Mouse (Mus musculus): Measurements from ENCODE around the gene Slc8b1. TPM values are rescaled to one million over a fixed set of nuclear protein-coding genes. Genes with fewer than 3 reads are reported as not detected.
A peak's percentile ranks its signal among the peaks of the same experiment; 100 is the strongest.

Slc8b1 gene
- 20.5 and 34.5 TPM in 2 replicates for total RNA-seq (2012; rRNA removed)

GRCm38 (mm10) chr5:120510982-120511642 lies at the start of gene Slc8b1:
Gene Slc8b1, plus strand, starts transcription at chr5:120511168.
- Histone ChIP-seq H3K9ac (ENCODE audit: insufficient read depth, low read depth, low read length, poor library complexity, severe bottlenecking) (peak within 1 kb of the TSS; percentile 71), H3K36me3 (ENCODE audit: control insufficient read depth, insufficient read depth, low read length, poor library complexity, severe bottlenecking) (no peaks in the 10 kb centered on the region; the same call in 1 of the 2 replicates), H3K4me3 (ENCODE audit: insufficient read depth in 1 of 2, low read depth in 1 of 2, low read length in 2 of 2, poor library complexity in 1 of 2, severe bottlenecking in 1 of 2) (peak within 1 kb of the TSS; percentile 71 to 79), H3K9me3 (ENCODE audit: control insufficient read depth, insufficient read depth, low read depth, low read length) (no peaks in the 10 kb centered on the region), H3K4me1 (ENCODE audit: control insufficient read depth in 2 of 2, insufficient read depth in 2 of 2, low read length in 2 of 2, poor library complexity in 1 of 2) (peaks cover 21 to 25% of the 10 kb centered on the region in 2 experiments), H3K27ac (ENCODE audit: insufficient read depth, low read depth, low read length, poor library complexity, severe bottlenecking) (no peak within 1 kb of the TSS)
- no peak for TF ChIP-seq MAFK (IDR thresholded peaks at IDR 0.05; ENCODE audit: insufficient read depth, low read depth, low read length)
- TF ChIP-seq ZNF384 (IDR thresholded peaks at IDR 0.05; ENCODE audit: low read depth, low read length) = no peak
- TF ChIP-seq CHD2 (IDR thresholded peaks at IDR 0.05; ENCODE audit: low read depth, low read length) = no peak
- no peak for TF ChIP-seq ZC3H11A (IDR thresholded peaks at IDR 0.05; ENCODE audit: borderline replicate concordance, low read depth, low read length)
- no peak for TF ChIP-seq HCFC1 (IDR thresholded peaks at IDR 0.05; ENCODE audit: borderline replicate concordance, insufficient read depth, low read length)
- DNase-seq (ENCODE audit: low read depth, low spot score) = peak; percentile 92
- in situ Hi-C loops (cut with MboI; ENCODE audit: low sequenced_read_pairs in 2 of 2, unreplicated experiment in 2 of 2) = no loop called here

- in situ Hi-C loops (cut with MboI; ENCODE audit: low sequenced_read_pairs in 2 of 2, unreplicated experiment in 2 of 2) = no loop called here
- Histone ChIP-seq H3K4me3 (ENCODE audit: insufficient read depth in 1 of 2, low read depth in 1 of 2, low read length in 2 of 2, poor library complexity in 1 of 2, severe bottlenecking in 1 of 2) (no peak overlapping the region), H3K9ac (ENCODE audit: insufficient read depth, low read depth, low read length, poor library complexity, severe bottlenecking) (no peak overlapping the region), H3K4me1 (ENCODE audit: control insufficient read depth in 2 of 2, insufficient read depth in 2 of 2, low read length in 2 of 2, poor library complexity in 1 of 2) (peaks cover 0 to 9% of the 10 kb centered on the region in 2 experiments; a peak in 2 of 4 replicates), H3K36me3 (ENCODE audit: control insufficient read depth, insufficient read depth, low read length, poor library complexity, severe bottlenecking) (no peaks in the 10 kb centered on the region), H3K9me3 (ENCODE audit: control insufficient read depth, insufficient read depth, low read depth, low read length) (no peaks in the 10 kb centered on the region), H3K27ac (ENCODE audit: insufficient read depth, low read depth, low read length, poor library complexity, severe bottlenecking) (no peak overlapping the region; the same call in 1 of the 2 replicates)
- no peak for TF ChIP-seq HCFC1 (IDR thresholded peaks at IDR 0.05; ENCODE audit: borderline replicate concordance, insufficient read depth, low read length)
- no peak for TF ChIP-seq ZC3H11A (IDR thresholded peaks at IDR 0.05; ENCODE audit: borderline replicate concordance, low read depth, low read length)
- no peak for TF ChIP-seq MAFK (IDR thresholded peaks at IDR 0.05; ENCODE audit: insufficient read depth, low read depth, low read length)
- no peak for TF ChIP-seq ZNF384 (IDR thresholded peaks at IDR 0.05; ENCODE audit: low read depth, low read length)
- TF ChIP-seq CHD2 (IDR thresholded peaks at IDR 0.05; ENCODE audit: low read depth, low read length) = no peak
- no peak for DNase-seq (ENCODE audit: low read depth, low spot score)
Observed at GRCm38 (mm10) chr5:120461902-120462301, 49.1 kb upstream of the Slc8b1 start.

GRCm38 (mm10) chr5:120464321-120464720 lies 46.6 kb upstream of the Slc8b1 start:
- Histone ChIP-seq H3K9ac (ENCODE audit: insufficient read depth, low read depth, low read length, poor library complexity, severe bottlenecking) (no peak overlapping the region), H3K36me3 (ENCODE audit: control insufficient read depth, insufficient read depth, low read length, poor library complexity, severe bottlenecking) (no peaks in the 10 kb centered on the region), H3K4me3 (ENCODE audit: insufficient read depth in 1 of 2, low read depth in 1 of 2, low read length in 2 of 2, poor library complexity in 1 of 2, severe bottlenecking in 1 of 2) (no peak overlapping the region), H3K4me1 (ENCODE audit: control insufficient read depth in 2 of 2, insufficient read depth in 2 of 2, low read length in 2 of 2, poor library complexity in 1 of 2) (peaks cover 0 to 1% of the 10 kb centered on the region in 2 experiments; a peak in 1 of 4 replicates), H3K9me3 (ENCODE audit: control insufficient read depth, insufficient read depth, low read depth, low read length) (no peaks in the 10 kb centered on the region), H3K27ac (ENCODE audit: insufficient read depth, low read depth, low read length, poor library complexity, severe bottlenecking) (no peak overlapping the region)
- TF ChIP-seq MAFK (IDR thresholded peaks at IDR 0.05; ENCODE audit: insufficient read depth, low read depth, low read length) = no peak
- TF ChIP-seq ZC3H11A (IDR thresholded peaks at IDR 0.05; ENCODE audit: borderline replicate concordance, low read depth, low read length) = peak; percentile 45; the same call in 1 of the 2 replicates
- TF ChIP-seq CHD2 (IDR thresholded peaks at IDR 0.05; ENCODE audit: low read depth, low read length) = no peak
- no peak for TF ChIP-seq ZNF384 (IDR thresholded peaks at IDR 0.05; ENCODE audit: low read depth, low read length)
- DNase-seq (ENCODE audit: low read depth, low spot score) = peak; percentile 78
- in situ Hi-C loops (cut with MboI; ENCODE audit: low sequenced_read_pairs in 2 of 2, unreplicated experiment in 2 of 2) = no loop called here

- no peaks in the 10 kb centered on the region for H3K36me3 ChIP-seq (ENCODE audit: control insufficient read depth, insufficient read depth, low read length, poor library complexity, severe bottlenecking)
- no peak overlapping the region for H3K4me3 ChIP-seq (ENCODE audit: insufficient read depth in 1 of 2, low read depth in 1 of 2, low read length in 2 of 2, poor library complexity in 1 of 2, severe bottlenecking in 1 of 2)
- in situ Hi-C loops (cut with MboI; ENCODE audit: low sequenced_read_pairs in 2 of 2, unreplicated experiment in 2 of 2) = no loop called here
- no peak overlapping the region for H3K9ac ChIP-seq (ENCODE audit: insufficient read depth, low read depth, low read length, poor library complexity, severe bottlenecking)
- H3K27ac ChIP-seq (ENCODE audit: insufficient read depth, low read depth, low read length, poor library complexity, severe bottlenecking) = no peak overlapping the region
- no peaks in the 10 kb centered on the region for H3K4me1 ChIP-seq (ENCODE audit: control insufficient read depth in 2 of 2, insufficient read depth in 2 of 2, low read length in 2 of 2, poor library complexity in 1 of 2)
- H3K9me3 ChIP-seq (ENCODE audit: control insufficient read depth, insufficient read depth, low read depth, low read length) = no peaks in the 10 kb centered on the region
- DNase-seq (ENCODE audit: low read depth, low spot score) = no peak
- TF ChIP-seq HCFC1 (IDR thresholded peaks at IDR 0.05; ENCODE audit: borderline replicate concordance, insufficient read depth, low read length) (no peak), ZC3H11A (IDR thresholded peaks at IDR 0.05; ENCODE audit: borderline replicate concordance, low read depth, low read length) (no peak)
Observed at GRCm38 (mm10) chr5:120465062-120465461, 45.9 kb upstream of the Slc8b1 start.
